Comparison of ENCODE assay signal across 8 mouse cellular contexts in the genomic region with DNA sequence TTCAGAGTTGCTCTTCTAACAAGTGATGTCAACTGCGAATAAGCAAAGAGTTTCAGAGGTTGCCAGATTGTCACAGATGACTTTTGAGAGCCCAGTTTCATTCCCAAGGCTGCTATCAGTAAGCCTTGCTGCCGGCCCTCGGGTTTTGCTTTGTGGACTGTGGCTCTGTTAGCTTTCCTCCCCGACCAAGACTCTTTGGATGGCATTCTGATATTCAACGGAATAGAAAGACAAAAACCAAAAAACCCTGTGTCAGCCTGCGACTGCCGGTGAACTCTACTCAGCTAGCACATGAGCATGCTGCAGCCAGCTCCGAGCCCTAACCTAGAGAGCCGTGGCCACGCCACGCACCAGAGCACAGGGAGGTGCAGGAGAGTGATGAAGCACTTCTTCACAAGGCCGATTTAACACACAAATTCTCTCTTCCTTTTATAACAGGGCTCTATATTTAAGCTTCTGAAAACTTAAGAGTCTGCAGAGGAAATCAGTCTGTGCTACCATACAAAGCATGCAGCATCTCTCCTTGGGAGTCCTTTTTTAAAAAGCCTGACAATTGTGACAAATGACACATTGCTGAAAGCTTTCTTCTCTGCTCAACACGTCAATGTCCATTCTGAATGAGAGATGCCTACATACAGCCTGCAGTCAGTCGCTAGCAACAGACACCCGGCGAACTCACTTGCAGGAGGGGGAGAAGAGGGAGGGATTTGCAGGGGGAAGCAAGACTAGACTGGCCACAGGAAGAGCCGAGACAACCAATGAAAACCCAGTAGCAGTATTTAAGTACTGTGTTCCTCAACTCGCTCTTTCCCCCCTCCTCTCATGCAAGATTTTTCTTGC.
DNase-seq lines count a peak whose midpoint lies in the region; ATAC-seq lines count a peak whose summit lies in the region.
"Had no signal": no experiment of that assay in that cellular context is flagged by ENCODE, and none has a peak within 500 bp of the region (broad histone marks: within the 10 kb centered on the region; RNA-seq: fewer than 3 reads in every experiment).

No protein-coding gene starts in this region.

- peak overlapping the region; percentile 36 for H3K4me3 ChIP-seq in heart, embryonic 10.5 days
- peak overlapping the region; percentile 12 for H3K4me3 ChIP-seq in limb, embryonic 15.5 days
- H3K4me3 ChIP-seq in neural tube, embryonic 11.5 days (ENCODE audit: low read depth, low read length) = no peak overlapping the region
- H3K4me3 ChIP-seq: erythroblast, embryonic 14.5 days had no signal

- ATAC-seq in common myeloid progenitor, adult 5-6 weeks (replicated peaks; ENCODE audit: low read depth, poor library complexity, severe bottlenecking) = peak; percentile 98
- peak; percentile 84; the same call in 1 of the 2 replicates for ATAC-seq in limb, embryonic 15.5 days (ENCODE audit: insufficient number of reproducible peaks, low FRiP score, low TSS enrichment, low read depth)
- peak; percentile 80; the same call in 1 of the 2 replicates for ATAC-seq in neural tube, embryonic 11.5 days (ENCODE audit: insufficient read depth, low FRiP score, low TSS enrichment)

- H3K9me3 ChIP-seq in heart, embryonic 10.5 days = no peaks in the 10 kb centered on the region
- no peaks in the 10 kb centered on the region for H3K9me3 ChIP-seq in limb, embryonic 15.5 days
- no peaks in the 10 kb centered on the region for H3K9me3 ChIP-seq in neural tube, embryonic 11.5 days (ENCODE audit: control insufficient read depth, low read length)

- H3K9ac ChIP-seq in limb, embryonic 15.5 days = no peak overlapping the region
- no peak overlapping the region for H3K9ac ChIP-seq in neural tube, embryonic 11.5 days (ENCODE audit: low read length)

- peak overlapping the region; percentile 34 for H3K4me2 ChIP-seq in limb, embryonic 15.5 days
- H3K4me2 ChIP-seq in neural tube, embryonic 11.5 days (ENCODE audit: low read depth) = peak overlapping the region; percentile 24

- peaks cover 22% of the 10 kb centered on the region for H3K4me1 ChIP-seq in heart, embryonic 10.5 days
- peaks cover 5% of the 10 kb centered on the region for H3K4me1 ChIP-seq in limb, embryonic 15.5 days
- peaks cover 7% of the 10 kb centered on the region for H3K4me1 ChIP-seq in neural tube, embryonic 11.5 days (ENCODE audit: control insufficient read depth, insufficient read depth, low read length)

- H3K27ac ChIP-seq in heart, embryonic 10.5 days = peak overlapping the region; percentile 56; the same call in 1 of the 2 replicates
- no peak overlapping the region for H3K27ac ChIP-seq in limb, embryonic 15.5 days
- H3K27ac ChIP-seq in neural tube, embryonic 11.5 days (ENCODE audit: low read depth, low read length) = no peak overlapping the region

- peak; percentile 54 for DNase-seq in brain, embryonic 18.5 days (ENCODE audit: low read depth, low spot score)
- peak; percentile 80 for DNase-seq in heart, embryonic 10.5 days (ENCODE audit: low spot score)
- DNase-seq in kidney, postnatal 10 days = peak; percentile 54
- peak; percentile 64 for DNase-seq in neural tube, embryonic 11.5 days (ENCODE audit: low spot score)
- peak; percentile 4 to 9 for DNase-seq in thymus, postnatal 36 days

- H3K27me3 ChIP-seq in heart, embryonic 10.5 days (ENCODE audit: insufficient read depth, poor library complexity, severe bottlenecking) = no peaks in the 10 kb centered on the region
- no peaks in the 10 kb centered on the region for H3K27me3 ChIP-seq in limb, embryonic 15.5 days
- no peaks in the 10 kb centered on the region for H3K27me3 ChIP-seq in neural tube, embryonic 11.5 days (ENCODE audit: control insufficient read depth, insufficient read depth, low read length)

- 47% methylated on average over 18 of the region's 18 CpGs for WGBS in heart, embryonic 10.5 days
- WGBS in limb, embryonic 15.5 days = 48% methylated on average over 18 of the region's 18 CpGs
- 38% methylated on average over 18 of the region's 18 CpGs for whole genome bisulfite sequencing in neural tube, embryonic 11.5 days

- H3K36me3 ChIP-seq in heart, embryonic 10.5 days = no peaks in the 10 kb centered on the region
- H3K36me3 ChIP-seq in limb, embryonic 15.5 days = no peaks in the 10 kb centered on the region
- no peaks in the 10 kb centered on the region for H3K36me3 ChIP-seq in neural tube, embryonic 11.5 days (ENCODE audit: control insufficient read depth, insufficient read depth, low read length)

Comparison
In these comparisons a context has a peak if more than half of its experiments do, and no peak if none do; other contexts are left out.
1. DNase-seq: peak in every context shown above with its lines; median percentile 80 in heart, embryonic 10.5 days; 64 in neural tube, embryonic 11.5 days; 54 in brain, embryonic 18.5 days; 54 in kidney, postnatal 10 days; 6 in thymus, postnatal 36 days.